Mouse (Mus musculus) spleen, adult 12 weeks (tissue): Measurements from ENCODE around the gene Sema4b.

Source experiments
- DNase-seq: peaks from one replicate; pipeline ENCODE4 v3.0.0; 2022; ENCODE audit warnings: low spot score

Gene Sema4b

GRCm38 (mm10) chr7:80268897-80269750 is 82.5 kb downstream of the Sema4b start, which contains the start of gene Vps33b:
Gene Vps33b (plus strand): TSS chr7:80269649.
- DNase-seq, result peak; percentile 84

GRCm38 (mm10) chr7:80269751-80270255 is 83.2 kb downstream of the Sema4b start:
- DNase-seq, result no peak

- no peak for DNase-seq
Measured at GRCm38 (mm10) chr7:80273456-80273855, 86.8 kb downstream of the Sema4b start.
